9 mouse cellular contexts compared by ENCODE assay signal in genomic region chr13:97774740-97775425, GRCm38 (mm10). TPM values are rescaled to one million over a fixed set of nuclear protein-coding genes. Genes with fewer than 3 reads are reported as not detected.
A peak's percentile ranks its signal among the peaks of the same experiment; 100 is the strongest.
DNase-seq lines count a peak whose midpoint lies in the region; ATAC-seq lines count a peak whose summit lies in the region.
"Had no signal": no experiment of that assay in that cellular context is flagged by ENCODE, and none has a peak within 500 bp of the region (broad histone marks: within the 10 kb centered on the region; RNA-seq: fewer than 3 reads in every experiment).

No protein-coding gene starts in this region.

- 21% methylated on average over 10 of the region's 10 CpGs for WGBS in midbrain, embryonic 14.5 days

- H3K4me3 ChIP-seq in midbrain, embryonic 14.5 days (replicated peaks; ENCODE audit: low read depth, low read length): no peak overlapping the region
- H3K4me3 ChIP-seq: left cerebral cortex, adult 2 months had no signal

- no peak overlapping the region for H3K9ac ChIP-seq in midbrain, embryonic 14.5 days (replicated peaks; ENCODE audit: low read length)

- no peaks in the 10 kb centered on the region for H3K9me3 ChIP-seq in midbrain, embryonic 14.5 days (ENCODE audit: control insufficient read depth, low read length)

- ATAC-seq in frontal cortex, adult (ENCODE audit: low TSS enrichment): peak; percentile 63
- ATAC-seq in midbrain, embryonic 14.5 days (ENCODE audit: low FRiP score, low TSS enrichment): peak; percentile 81; the same call in 1 of the 2 replicates

- no peaks in the 10 kb centered on the region for H3K27me3 ChIP-seq in midbrain, embryonic 14.5 days (ENCODE audit: control insufficient read depth, insufficient read depth, low read length)

- 0 out of 2 replicates have a peak overlapping the region, but pooled peaks have one; percentile 1 for H3K4me2 ChIP-seq in midbrain, embryonic 14.5 days (ENCODE audit: low read length)

- no peaks in the 10 kb centered on the region for H3K36me3 ChIP-seq in midbrain, embryonic 14.5 days (ENCODE audit: control insufficient read depth, insufficient read depth, low read length)

- H3K27ac ChIP-seq in midbrain, embryonic 14.5 days (replicated peaks; ENCODE audit: low read depth, low read length): peak overlapping the region; percentile 70
- H3K27ac ChIP-seq: left cerebral cortex, adult 2 months had no signal

- no peak for DNase-seq in frontal cortex, postnatal 25 days (ENCODE audit: low spot score in 2 of 2)
- DNase-seq in adrenal gland, postnatal 10 days: peak; percentile 74
- DNase-seq in gastrocnemius, postnatal 14 days: peak; percentile 86
- DNase-seq in layer of hippocampus, adult 18-20 months (ENCODE audit: low spot score in 2 of 2): peak; percentile 44 to 75
- peak; percentile 85 for DNase-seq in midbrain, embryonic 14.5 days
- peak; percentile 71 for DNase-seq in testis, postnatal 10 days (ENCODE audit: low spot score)
- no peak for DNase-seq in urinary bladder, adult 18-20 months (ENCODE audit: low spot score in 2 of 2)

- peaks cover 3% of the 10 kb centered on the region; the same call in 1 of the 2 replicates for H3K4me1 ChIP-seq in midbrain, embryonic 14.5 days (ENCODE audit: control insufficient read depth, insufficient read depth, low read length)

- intact Hi-C loops in gastrocnemius, postnatal 14 days (cut with DNase I; ENCODE audit: low total_unique reads): no loop called here

RNA-seq across cellular contexts. Expression of gene Gm10260, which starts 14.5 kb away (rescaled TPM):
- total RNA-seq in adrenal gland, postnatal 10 days (2021): 100 to 1,000 TPM; 238 to 264 TPM
- 100 to 1,000 TPM; 129 to 154 TPM for total RNA-seq in gastrocnemius, postnatal 14 days (2021)
- 10 to 100 TPM; 82.9 to 84.4 TPM for total RNA-seq in layer of hippocampus, adult 18-20 months (2021)
- not detected in 2 replicates for polyA plus RNA-seq in midbrain, embryonic 14.5 days (2014; fragmentation: Nextera tagmentation; extraction: Ambion mirVana)

Comparison
In these comparisons a context has a peak if more than half of its experiments do, and no peak if none do; other contexts are left out.
1. DNase-seq: peak in adrenal gland, postnatal 10 days (single experiment), gastrocnemius, postnatal 14 days (single experiment), layer of hippocampus, adult 18-20 months (2 of 2), midbrain, embryonic 14.5 days (single experiment) and testis, postnatal 10 days (single experiment); none in frontal cortex, postnatal 25 days (0 of 2) and urinary bladder, adult 18-20 months (0 of 2).